Mouse (Mus musculus) telencephalon, adult 2 months (tissue): ENCODE results near the gene Cd63.
A peak's percentile ranks its signal among the peaks of the same experiment; 100 is the strongest.

Source experiments
- DNase-seq: peaks from one replicate; pipeline ENCODE4 v3.0.0-alpha.2; 2011; ENCODE audit warnings: low read depth, low spot score

Gene Cd63

GRCm38 (mm10) chr10:128900698-128901097 is at the start of gene Cd63:
TSS of gene Cd63 (plus strand) at chr10:128900989.
- DNase-seq, result no peak

- no peak for DNase-seq
Measured at GRCm38 (mm10) chr10:128861176-128861575, 39.6 kb upstream of the Cd63 start.

DNA sequence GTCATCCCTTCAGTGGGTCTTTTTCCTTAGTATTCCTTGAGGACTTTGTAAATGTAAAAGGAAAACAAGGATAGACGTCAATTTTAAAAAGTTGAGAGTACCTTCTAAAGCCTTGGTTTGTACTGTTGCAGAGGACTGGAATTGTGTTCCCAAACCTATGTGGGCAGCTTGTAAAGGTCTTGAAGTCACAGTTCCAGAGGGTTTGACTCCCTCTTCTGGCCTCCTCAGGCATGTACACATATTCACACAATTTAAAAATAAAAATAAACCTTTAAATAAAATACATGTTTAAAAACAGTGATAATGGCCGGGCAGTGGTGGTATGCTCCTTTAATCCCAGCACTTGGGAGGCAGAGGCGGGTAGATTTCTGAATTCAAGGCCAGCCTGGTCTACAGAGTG is 34.7 kb upstream of the Cd63 start:
- no peak for DNase-seq

- DNase-seq, result no peak
Measured at GRCm38 (mm10) chr10:128866518-128866917, 34.3 kb upstream of the Cd63 start.

- DNase-seq, result no peak
Measured at GRCm38 (mm10) chr10:128870341-128870740, 30.4 kb upstream of the Cd63 start.

DNA sequence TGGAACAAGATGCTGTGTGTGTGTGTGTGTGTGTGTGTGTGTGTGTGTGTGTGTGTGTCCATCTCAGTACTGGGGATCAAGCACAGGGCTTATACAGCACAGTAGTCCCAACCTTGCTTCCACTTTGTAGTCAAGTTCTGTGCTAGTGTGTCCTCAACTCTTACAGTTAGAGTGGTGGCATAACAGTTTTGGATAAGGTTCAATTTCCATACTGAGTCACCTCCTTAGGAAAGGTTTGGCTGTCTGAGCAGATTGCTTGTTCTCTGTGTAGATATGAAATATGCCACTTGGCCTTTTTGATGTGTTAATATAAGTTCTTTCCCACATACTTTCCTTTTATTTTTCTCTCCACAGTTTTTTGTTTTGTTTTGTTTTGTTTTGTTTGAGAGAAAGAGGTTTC is 22.5 kb upstream of the Cd63 start:
- no peak for DNase-seq

GRCm38 (mm10) chr10:128878811-128879210 is 22.0 kb upstream of the Cd63 start:
- no peak for DNase-seq

DNA sequence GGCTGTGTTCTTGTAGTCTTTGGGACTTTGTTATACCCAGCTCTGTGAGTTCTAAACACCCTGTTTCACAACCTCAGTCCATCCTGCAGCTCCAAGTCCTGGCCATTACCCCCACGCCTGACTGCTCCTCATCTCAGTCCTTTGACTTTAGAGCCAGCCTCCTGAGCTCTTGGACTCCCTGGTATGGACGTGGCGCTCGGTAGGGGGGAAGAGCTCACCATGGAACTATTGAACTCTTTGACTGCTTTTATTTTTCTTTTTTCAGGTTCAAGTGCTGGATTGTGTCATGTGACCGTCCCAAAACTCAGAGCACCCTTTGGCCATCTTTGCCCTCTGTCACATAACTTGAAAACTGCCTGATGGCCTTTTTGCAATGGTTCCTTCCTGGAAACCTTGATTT is 18.7 kb upstream of the Cd63 start:
- DNase-seq, result no peak

DNA sequence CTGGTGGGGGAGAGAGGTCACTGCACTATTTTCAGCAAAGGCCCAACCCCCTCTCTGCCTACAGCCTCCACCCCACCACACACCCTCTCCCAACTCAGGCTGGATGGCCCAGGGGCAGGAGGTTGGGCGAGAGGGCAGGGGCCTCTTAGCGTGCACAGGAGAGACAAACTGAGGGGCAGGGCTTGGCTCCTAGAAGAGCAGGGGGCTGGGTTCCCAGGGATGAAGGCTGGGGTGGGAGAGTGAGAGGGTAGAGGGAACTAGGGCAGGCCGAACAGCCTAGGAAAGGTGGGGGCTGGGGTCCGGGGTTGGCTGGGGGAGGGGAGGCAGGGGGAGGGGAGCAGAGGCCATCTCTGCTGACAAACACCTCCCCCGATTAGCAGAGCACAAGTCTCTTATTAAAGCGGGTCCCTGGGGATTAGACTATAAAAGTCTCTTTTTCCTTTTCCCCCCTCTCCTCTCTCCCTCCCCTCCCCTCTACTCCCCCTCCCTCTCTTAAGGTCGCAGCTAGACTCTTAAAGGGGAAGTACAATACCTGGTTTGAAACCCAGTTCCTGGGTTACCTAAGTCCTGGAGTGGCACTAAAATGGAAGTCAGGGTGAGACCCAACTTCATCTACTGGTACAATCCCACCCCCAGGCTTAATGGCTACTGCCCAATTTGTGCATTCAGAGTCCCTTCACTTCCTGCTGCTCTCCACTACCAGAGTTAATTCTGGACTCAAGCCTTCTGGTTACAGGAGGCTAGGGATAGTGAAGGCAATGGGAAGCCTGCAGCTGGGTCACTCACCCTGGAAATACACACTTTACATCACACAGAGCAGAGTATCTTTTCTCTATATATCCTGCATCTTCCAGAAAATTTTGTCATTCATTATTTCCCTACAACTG is 11.6 kb upstream of the Cd63 start:
- no peak for DNase-seq

DNA sequence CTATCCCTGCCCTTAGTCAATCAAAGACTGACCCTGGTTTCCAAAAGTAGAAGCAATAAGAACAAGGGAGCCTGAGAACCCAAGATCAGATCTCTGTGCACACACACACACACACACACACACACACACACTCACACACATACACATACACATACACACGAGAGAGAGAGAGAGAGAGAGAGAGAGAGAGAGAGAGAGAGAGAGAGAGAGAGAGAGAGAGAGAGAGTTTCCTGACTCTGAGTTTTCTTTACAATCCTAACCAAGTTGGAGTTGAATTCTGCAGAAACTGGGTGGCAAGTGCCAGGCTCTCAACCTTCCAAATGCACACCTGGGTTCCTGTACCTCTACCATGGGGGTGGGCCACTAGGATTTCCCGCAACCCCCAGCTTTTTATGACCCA is 10.9 kb upstream of the Cd63 start:
- no peak for DNase-seq

GRCm38 (mm10) chr10:128890383-128891295 is 10.2 kb upstream of the Cd63 start:
- DNase-seq, result no peak

DNA sequence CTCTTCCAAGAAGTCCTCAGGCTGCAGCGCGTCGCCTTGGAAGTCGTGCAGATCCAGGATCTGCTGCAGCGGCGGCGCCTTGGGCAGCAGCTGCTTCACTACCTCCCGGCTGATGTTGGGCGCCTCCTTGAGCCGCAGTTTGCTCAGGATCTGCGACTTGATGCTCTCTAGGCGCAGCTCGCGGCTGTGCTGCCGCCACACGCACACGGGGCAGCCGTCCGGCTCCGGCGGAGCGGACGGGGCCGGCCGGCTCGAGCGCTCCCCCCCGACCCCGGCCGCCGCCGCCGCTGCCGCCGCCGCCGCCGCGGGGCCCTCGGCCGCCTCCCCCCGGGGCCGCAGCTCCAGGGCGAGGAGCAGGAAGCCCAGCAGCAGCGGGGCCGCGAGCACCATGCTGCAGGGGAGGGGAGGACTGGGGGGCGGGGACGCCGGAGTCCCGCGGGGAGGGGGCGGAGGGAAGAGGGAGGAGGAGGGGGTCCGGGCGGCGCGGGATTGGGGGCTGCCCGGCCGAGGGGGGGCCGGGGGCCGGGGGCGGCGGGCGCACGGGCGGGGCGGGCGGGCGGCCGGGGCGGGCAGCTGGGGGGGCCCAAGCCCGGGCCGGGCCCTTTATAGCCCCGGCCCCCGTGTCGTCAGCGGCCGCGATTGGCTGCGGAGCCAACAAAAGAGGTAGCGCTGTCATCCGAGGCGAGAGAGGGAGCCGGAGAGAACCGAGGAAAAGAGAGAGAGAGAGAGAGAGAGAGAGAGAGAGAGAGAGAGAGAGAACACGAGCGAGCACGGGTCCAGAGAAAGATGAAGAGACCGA is 9.3 kb upstream of the Cd63 start, which contains the start of gene Gdf11:
Gdf11 (minus strand) TSS at position 423 of the 799 bp plus-strand sequence.
- no peak for DNase-seq

DNA sequence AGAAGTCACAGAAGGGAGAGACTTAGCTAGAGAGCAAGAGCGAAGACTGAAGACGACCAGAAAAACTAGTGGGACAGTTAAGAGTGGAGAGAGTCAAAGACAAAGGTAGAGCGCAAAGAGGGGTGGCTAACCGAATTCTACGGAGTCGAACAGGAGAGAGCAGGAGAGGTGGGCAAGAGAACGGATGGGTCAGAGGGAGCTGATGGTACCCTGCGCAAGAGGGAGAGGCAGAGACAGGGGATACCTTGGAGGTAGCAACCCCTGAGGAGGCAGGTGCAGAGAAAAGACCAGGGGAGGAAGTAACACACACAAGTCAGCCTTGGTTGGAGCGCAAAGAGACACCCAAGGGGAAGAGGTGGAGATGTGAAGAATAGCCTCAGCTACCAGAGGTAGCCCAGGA is 8.5 kb upstream of the Cd63 start:
- no peak for DNase-seq

- DNase-seq, result peak; percentile 70
Measured at GRCm38 (mm10) chr10:128895437-128895836, 5.4 kb upstream of the Cd63 start.

DNA sequence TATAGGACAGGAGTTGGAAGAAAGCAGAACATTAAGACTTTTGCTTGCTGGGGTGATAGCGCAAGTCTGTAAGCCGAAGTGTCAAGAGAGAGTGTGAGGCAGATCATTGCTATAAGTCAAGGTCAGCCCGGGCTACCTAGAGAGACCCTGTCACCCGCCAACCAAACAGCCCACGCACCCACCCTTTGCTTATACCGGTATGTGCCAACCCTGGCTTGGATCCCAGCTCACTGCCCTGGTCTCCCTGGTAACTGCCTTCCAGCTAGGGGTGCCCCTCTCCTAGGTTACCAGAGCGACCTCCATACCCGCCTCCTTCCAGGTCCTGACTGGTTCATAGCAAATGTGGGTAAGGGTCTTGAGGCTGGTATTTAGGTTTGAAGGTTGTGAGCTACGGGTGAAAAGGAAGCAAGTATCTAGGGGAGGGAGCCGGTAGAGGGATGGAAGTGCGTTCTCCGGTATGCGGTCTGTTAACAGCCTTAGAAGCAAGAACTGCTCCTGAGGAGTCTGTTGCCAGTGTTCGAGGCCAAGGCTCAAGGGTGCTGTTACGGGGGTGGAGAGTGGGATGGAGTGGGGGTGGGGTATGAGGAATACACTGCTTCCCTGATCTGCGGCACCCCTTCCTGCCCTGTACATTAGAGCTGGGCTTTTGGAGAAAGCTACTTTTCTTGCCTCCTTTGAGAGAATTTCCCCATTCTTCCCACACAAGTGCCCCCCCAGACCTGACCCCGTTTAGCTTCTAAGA is 4.7 kb upstream of the Cd63 start:
- no peak for DNase-seq

- no peak for DNase-seq
Measured at GRCm38 (mm10) chr10:128896807-128897206, 4.0 kb upstream of the Cd63 start.

DNA sequence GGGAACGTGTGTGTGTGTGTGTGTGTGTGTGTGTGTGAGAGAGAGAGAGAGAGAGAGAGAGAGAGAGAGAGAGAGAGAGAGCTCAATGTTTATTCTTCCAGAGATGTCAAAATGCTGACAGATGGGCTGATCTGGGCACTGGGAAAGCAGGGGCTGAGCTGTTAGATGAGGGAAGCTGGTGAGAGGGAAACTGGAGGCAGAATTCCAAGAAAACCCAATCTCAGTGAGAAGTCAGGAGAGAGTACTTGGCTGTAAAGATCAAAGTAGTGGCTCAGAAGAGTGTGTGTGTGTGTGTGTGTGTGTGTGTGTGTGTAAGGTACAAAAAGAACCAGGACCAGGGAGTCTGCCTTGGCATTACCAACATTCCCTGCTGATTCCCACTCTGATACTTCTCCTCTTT is 3.3 kb upstream of the Cd63 start:
- peak; percentile 64 for DNase-seq

DNA sequence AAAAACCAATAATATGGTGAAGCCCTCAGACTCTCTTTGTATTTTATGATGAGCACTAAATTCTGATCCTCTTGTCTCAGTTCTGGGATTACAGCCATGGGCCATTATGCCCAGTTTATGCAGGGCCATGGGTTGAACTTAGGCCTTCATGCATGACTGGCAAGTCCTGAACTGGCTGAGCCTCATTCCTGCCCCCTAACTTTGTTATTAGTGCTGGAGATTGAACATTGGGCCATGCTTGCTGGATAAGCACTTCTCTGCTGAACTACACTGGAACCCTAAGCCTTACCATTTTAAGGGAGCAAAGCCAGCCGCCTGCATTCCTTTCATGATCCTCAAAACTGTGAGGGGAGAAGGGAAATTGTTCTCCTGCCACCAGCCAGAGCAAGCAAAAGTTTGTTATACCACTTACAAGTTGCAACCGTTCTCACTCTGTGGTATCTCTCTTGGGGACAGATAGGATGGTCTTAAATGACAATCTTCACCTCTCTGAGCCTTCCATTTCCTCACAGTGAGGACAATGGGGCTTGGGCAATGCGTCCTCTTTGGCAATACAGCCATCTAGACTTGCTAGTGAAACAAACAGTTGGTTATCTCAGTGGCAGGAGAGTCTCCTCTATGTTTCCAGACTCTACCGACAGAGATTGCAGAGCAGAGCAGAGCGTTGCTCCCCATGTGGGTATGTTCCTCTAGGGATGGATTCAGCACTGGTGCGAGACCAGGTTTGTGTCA is 864 bp upstream of the Cd63 start:
- DNase-seq, result no peak

DNA sequence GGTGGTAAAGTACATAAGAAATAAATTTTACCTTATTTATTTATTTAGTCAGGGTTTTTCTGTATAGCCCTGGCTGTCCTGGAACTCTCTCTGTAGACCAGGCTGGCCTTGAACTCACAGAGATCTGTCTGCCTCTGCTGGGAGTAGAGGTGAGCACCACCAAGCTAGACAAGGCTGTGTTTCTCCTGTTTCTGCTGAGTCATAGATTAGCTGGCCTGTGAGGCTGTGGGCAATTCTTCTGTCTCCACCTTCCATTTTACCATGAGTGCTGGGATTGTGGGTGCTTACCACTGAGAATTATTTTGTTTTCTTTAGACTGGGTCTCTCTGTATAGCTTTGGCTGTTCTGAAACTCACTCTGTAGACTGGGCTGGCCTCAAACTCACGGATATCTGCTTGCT is 620 bp downstream of the Cd63 start:
- DNase-seq, result no peak

GRCm38 (mm10) chr10:128902409-128902988 is 1.7 kb downstream of the Cd63 start:
- DNase-seq, result no peak
